Mouse (Mus musculus): ENCODE data around the gene Uqcr10.

GRCm38 (mm10) chr11:4734179-4734578 lies 30.0 kb upstream of the Uqcr10 start:
- TF ChIP-seq CTCF (IDR thresholded peaks at IDR 0.05; ENCODE audit: low read depth) (peak; percentile 46), EP300 (IDR thresholded peaks at IDR 0.05; ENCODE audit: low read depth) (no peak)
